Mouse (Mus musculus): ENCODE results near the gene Kansl1. TPM values are rescaled to one million over a fixed set of nuclear protein-coding genes. Genes with fewer than 3 reads are reported as not detected.

The Kansl1 gene
- total RNA-seq (2015) (62.8 and 64.0 TPM in 2 replicates), total RNA-seq (2017) (29.6 and 37.2 TPM in 2 replicates)

DNA sequence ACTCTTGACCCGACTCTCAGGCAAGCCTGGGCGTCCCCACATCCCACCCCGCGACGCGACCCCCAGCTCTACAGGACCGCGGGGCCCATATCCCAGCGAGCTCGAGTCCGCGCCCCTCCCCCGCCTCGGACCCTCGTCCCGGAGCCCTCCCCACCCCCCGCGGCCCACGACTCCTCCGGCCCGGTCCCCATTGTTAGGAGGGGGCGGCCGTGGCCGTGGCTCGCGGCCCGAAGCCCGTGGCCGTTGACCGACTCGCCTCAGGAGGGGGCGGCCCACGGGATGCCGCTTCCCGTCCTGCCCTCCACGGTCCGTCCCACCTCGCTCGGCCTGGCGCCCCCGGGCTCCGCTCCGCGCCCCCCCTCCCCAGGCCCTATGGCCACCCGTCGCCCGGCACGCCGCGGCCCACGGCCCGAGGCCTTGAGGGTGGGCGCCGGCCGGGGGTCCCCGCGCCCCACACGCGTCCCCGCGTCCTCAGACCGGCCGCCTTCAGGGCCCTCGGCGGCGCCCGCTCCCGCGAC, at the start of gene Kansl1:
TSS of gene Kansl1 (minus strand) at position 111 of the 518 bp plus-strand sequence.
- peak; percentile 27 for ATAC-seq (replicated peaks; ENCODE audit: poor library complexity)

DNA sequence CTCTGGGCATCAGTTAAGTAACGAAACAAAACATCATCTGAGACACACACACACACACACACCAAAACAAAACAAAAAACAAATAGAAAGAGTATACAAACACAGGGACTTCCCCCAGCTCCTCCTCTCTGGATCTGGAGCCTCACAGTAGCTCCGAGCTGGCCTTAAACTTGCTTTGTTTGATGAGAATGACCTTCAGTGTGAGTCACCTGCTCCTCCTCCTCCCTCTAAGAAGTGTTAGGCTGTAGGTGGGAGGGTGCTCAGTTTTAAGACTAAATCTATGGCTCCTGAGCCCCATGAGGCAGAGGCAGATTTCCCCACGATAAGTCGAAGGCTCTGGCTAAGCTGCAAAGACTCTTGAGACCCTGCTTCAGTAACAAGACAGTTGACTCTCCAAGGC, 43.8 kb upstream of the Kansl1 start:
- ATAC-seq (replicated peaks; ENCODE audit: poor library complexity) = no peak

DNA sequence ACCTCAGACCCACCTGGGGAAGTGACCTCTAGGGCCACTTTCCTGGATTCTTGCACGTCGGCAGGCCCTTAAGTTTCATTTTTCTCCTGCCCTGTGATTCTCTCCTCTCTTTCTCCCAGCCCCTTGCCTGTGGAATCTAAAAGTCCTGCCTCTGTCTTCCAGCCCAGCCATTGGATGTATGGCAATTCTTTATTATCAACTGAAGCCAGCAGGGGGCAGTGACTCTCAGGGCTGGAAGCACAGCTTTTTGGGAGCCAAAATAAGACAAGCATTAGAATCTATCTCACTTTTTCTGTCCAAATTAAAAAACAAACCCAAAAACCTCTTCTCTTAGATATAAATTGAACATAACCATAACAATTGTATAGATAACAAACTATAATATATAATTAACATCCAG, 41.9 kb upstream of the Kansl1 start:
- peak; percentile 76 for ATAC-seq (replicated peaks; ENCODE audit: poor library complexity)

DNA sequence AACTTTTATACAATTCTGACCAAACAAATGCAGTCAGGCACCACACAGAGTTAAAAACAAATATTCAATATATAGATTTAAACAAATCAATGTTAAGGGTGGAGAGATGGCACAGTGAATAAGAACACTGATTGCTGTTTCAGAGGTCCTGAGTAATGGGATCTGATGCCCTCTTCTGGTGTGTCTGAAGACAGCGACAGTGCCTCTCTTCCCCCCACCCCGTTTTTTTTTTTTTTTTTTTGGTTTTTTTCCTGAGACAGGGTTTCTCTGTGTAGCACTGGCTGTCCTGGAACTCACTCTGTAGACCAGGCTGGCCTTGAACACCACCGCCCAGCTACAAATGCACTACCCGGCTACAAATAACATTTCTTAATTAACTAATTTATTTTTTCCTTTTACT, 39.8 kb upstream of the Kansl1 start:
- ATAC-seq (replicated peaks; ENCODE audit: poor library complexity) = no peak

DNA sequence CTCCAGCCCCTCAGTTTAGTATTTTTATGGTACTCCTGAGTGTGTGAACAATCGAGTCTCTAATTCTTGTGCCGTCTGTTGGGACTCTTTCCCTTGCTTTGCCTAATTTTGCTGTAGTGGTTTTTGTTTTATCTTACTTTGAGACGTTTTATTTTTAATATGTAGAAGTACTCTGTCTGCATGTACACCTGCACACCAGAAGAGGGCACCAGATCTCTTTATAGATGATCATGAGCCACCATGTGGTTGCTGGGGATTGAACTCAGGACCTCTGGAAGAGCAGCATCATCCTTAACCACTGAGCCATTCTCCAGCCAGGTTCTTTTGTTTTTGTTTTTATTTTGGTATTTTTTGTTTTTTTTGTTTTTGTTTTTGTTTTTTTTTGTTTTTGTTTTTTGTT, 19.6 kb upstream of the Kansl1 start:
- no peak for ATAC-seq (replicated peaks; ENCODE audit: poor library complexity)

DNA sequence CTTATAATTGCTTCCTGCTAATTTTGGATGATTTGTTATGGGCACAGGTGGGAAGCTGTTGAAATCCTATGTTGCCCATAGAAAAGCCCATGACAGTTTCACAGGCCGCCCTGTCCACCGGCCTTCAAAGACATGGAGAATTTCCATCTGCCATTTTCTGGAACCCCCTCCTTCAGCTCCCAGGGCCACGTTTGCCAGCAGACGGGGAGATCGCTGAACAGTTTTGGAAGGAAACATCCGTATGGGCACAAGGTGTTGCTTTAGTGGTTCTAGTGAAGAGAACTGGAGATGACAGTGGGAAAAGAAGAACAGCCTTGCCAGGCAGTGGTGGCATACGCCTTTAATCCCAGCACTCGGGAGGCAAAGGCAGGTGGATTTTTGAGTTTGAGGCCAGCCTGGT, 13.3 kb upstream of the Kansl1 start:
- ATAC-seq (replicated peaks; ENCODE audit: poor library complexity) = no peak

DNA sequence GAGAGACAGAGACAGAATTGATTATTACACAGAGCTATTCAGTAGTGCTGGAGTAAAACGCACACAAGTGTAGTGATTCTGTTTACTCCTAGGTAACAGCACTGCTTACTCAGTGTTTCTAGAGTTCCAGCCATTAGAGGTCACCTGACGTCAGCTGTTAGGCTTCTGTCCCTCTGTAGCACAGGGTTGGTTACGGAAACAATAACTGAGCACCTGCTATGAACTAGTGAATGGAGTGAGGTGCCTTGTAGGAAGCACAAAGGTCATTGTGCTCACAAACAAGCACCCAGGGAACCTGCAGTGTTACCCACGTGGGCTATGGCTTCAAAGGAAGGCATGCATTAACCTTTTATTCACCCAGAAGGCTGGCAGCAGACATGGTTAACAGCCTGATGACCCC, 10.8 kb upstream of the Kansl1 start:
- no peak for ATAC-seq (replicated peaks; ENCODE audit: poor library complexity)

DNA sequence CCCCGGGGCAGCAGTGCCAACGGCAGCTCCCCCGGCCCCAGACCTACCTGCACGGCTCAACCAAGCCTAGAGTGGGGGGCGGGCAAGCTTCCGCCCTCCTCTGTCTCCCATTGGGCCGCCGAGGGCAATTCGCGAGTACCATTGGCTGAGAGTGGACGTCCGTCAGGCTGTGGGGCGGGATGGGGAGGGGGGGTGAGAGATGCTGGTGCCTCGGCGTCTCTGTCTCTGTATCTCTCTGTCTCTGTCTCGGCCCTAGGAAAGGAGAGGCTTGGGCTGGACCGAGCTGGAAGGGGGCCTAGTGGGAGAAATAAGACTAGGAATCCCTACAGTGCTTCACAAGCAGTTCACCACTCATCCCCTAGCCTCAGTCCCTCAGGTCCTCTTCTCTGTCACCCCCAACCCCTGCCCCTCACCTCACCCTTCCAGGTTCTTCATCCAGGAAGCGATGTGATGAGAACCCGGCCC, 742 bp upstream of the Kansl1 start:
- peak; percentile 100 for ATAC-seq (replicated peaks; ENCODE audit: poor library complexity)

DNA sequence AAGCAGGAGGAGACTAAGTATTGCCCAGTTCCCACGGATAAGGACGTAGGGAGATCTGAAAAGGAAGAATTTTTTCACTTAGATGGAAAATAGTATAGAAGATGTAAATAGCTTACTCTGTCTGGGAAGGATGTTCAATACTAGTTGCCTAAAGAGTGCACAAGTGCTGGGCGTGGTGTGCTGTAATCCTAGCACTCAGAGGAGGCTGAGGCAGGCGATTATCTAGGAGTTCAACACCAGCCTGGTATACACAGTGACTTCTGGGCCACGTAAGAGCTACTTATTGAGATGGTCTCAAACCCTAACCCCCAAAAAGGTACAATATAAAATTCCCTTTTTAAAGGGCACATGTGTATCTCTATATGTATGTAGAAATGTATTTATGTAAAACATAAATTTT, 963 bp downstream of the Kansl1 start:
- ATAC-seq (replicated peaks; ENCODE audit: poor library complexity) = 0 out of 2 replicates have a peak, but pooled peaks have one; percentile 27

DNA sequence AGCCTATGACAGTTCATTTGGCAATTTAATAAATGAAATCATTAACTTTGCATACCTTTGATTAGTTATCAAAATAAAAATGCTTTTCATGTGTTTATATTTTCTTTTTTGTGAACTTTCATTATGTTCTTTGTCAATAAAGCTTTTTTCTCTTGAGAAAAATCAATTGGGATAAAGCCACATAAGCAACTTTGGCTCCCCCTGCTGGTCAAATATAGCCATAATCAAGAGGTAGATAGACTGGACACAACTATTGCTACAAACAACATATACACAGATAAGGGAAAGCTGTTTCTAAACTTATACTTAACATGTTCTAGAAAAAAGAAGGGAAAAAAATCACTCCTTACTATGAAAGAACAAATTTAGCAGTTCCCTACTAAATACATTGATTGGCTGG, 7.1 kb downstream of the Kansl1 start:
- ATAC-seq (replicated peaks; ENCODE audit: poor library complexity) = peak; percentile 69

DNA sequence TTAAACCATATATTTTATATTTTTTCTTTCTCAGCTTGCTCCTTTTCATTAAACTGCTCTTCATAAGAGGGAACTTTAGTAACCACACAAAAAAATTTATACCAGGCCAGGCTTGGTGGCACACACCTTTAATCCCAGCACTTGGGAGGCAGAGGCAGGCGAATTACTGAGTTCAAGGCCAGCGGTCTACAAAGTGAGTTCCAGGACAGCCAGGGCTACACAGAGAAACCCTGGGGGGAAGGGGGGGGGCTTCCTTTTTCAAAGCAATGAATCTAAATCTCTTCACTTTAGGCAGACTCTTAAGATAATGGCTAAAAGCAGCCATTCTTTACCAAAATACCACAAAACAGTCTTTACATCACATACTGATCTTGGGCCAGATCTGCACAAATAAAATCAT, 9.0 kb downstream of the Kansl1 start:
- no peak for ATAC-seq (replicated peaks; ENCODE audit: poor library complexity)

DNA sequence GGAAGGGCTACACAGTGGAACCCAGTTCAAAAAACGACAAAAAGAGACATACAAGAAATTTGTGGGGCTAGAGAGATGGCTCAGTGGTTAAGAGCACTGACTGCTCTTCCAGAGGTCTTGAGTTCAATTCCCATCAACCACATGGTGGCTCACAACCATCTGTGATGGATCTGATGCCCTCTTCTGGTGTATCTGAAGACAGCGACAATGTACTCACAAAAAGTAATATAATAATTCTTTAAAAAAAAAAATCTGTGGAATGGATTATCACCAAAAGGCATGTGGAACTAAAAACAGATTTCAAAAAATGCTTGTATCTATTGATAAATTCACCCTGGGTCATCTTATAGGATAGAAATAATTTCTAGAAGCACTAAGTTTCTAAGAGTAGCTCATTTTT, 10.2 kb downstream of the Kansl1 start:
- no peak for ATAC-seq (replicated peaks; ENCODE audit: poor library complexity)

DNA sequence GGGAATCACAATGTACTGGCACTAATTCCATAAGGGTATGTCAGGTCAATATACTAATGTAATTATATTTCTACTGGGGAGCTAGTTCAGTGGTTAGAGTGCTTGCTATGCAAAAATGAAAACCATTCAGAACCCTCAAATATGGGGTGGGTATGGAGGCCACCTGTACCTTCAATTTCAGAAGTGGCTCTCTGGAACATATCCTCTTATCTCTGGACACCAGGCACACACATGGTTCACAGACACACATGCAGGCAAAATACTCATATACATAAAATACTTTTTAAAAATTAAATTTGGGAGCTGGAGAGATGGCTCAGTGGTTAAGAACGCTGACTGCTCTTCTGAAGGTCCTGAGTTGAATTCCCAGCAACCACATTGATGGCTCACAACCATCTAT, 16.0 kb downstream of the Kansl1 start:
- peak; percentile 66 for ATAC-seq (replicated peaks; ENCODE audit: poor library complexity)

DNA sequence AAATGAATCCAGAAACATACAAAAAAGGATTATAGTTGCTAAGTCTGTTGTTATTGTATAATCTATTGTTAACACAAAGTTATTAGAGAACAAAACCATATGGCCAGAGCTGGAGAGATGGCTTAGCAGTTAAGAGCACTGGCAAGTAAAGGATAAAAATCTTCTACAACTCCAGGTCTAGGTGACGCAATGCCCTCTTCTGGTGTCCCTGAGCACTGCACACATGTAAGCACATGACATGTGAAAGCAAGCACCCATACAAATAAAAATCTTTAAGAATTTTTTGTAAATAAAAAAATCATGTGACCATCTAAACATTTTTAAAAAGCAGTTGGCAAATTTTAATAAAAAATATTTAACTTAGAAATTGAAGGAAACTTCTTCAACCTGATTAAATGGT, 17.4 kb downstream of the Kansl1 start:
- peak; percentile 75 for ATAC-seq (replicated peaks; ENCODE audit: poor library complexity)

DNA sequence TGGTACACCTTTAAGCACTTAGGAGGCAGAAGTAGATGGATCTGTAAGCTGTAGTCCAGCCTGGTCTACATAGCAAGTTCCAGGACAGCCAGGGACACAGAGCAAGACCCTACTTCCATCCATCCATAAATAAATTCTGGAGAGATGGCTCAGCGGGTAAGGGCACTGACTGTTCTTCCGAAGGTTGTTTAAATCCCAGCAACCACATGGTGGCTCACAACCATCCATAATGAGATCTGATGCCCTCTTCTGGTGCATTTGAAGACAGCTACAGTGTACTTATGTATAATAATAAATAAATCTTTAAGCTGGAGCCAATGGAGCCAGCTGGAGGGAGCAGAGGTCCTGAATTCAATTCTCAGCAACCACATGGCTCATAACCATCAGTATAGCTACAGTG, 20.2 kb downstream of the Kansl1 start:
- ATAC-seq (replicated peaks; ENCODE audit: poor library complexity) = 0 out of 2 replicates have a peak, but pooled peaks have one; percentile 9

DNA sequence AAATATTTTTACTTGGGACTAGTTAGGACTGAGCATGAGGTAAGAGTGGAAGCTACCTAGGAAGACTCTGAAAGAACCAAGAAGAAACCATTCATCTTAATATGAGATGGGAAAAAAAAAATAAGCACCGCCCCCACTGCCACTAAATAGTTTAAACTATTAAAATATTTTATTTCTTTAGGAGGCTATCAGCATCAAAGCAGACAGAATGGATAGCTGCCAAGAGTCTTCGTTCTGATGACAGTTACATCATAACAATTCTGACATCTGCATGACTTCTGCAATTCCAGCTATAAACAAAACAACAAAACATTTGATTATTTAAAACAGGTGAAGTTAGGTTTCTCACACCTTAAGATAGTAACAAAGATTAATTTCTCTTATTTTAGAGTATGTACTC, 23.1 kb downstream of the Kansl1 start:
- ATAC-seq (replicated peaks; ENCODE audit: poor library complexity) = no peak

DNA sequence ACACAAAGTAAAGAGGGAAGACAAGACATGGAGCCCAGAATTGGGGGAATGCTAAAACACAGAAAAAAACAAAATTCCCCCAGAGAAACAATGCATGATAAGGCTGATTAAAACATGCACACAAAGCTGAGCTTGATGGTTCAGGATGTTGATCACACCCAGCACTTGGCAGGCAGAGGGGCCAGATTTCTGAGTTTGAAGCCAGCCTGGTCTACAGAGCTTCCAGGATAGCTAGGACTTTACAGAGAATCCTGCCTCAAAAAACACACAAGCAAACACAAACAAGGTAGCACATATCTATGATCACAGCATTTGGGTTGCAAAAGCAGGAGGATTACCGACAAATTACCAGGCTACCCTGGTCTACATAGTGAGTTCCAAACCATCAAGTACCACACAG, 23.6 kb downstream of the Kansl1 start:
- ATAC-seq (replicated peaks; ENCODE audit: poor library complexity) = no peak

DNA sequence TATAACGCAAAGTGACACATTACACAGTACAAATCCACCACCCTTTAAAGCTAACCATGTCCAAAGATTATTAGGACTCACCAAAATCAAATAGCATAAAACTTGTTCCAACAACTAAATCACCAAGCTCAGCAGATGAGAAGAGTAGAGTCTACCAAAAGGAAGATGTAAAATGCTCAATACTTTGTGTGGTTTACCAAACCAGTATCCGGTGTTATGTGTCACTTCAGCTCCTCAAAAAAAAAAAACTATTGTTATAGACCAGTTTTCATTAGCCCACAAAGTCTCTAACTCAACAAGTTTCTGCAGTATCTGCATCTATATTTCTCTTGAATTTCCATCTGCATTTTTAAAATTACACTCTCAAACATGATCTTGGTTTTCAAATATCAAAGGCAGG, 25.3 kb downstream of the Kansl1 start:
- no peak for ATAC-seq (replicated peaks; ENCODE audit: poor library complexity)

DNA sequence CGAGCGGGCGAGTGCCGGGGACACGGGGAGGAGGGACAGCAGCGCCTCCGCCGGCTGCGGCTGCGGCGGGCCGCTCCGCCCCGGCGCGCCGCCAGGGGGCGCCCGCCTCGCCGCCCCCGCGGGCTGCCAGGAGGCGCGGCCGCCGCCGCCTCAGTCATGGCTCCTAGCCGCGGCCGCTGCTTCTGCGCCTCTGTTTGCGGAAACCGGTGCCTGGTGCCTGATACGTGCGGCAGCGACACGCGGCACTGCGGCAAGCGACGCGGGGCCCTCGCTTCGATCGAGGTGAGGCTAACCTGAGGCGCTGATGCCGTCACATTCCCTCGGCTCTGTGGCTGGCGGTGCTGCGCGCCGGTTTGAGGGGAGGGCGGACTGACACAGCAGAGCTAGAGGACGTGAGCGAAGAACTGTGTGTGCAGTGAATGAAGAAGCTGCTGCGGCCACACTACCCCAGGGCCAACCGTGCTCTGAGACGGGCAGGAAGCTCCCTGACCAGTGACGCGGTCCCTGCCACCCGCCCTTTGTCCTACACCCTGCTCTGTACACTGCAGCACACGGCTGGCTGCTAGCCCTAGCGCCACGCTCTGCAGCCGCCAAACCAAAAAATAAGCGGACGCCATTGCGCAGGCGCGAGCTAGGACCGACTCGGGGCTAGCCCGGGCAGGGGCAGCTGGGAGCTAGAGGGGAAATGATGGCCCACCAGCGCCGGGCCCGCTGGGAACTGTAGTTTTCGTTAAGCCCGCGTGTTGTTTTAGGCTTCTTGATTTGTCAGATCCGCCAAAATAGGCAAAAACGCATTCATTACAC, 26.1 kb downstream of the Kansl1 start:
- ATAC-seq (replicated peaks; ENCODE audit: poor library complexity) = peak; percentile 70

DNA sequence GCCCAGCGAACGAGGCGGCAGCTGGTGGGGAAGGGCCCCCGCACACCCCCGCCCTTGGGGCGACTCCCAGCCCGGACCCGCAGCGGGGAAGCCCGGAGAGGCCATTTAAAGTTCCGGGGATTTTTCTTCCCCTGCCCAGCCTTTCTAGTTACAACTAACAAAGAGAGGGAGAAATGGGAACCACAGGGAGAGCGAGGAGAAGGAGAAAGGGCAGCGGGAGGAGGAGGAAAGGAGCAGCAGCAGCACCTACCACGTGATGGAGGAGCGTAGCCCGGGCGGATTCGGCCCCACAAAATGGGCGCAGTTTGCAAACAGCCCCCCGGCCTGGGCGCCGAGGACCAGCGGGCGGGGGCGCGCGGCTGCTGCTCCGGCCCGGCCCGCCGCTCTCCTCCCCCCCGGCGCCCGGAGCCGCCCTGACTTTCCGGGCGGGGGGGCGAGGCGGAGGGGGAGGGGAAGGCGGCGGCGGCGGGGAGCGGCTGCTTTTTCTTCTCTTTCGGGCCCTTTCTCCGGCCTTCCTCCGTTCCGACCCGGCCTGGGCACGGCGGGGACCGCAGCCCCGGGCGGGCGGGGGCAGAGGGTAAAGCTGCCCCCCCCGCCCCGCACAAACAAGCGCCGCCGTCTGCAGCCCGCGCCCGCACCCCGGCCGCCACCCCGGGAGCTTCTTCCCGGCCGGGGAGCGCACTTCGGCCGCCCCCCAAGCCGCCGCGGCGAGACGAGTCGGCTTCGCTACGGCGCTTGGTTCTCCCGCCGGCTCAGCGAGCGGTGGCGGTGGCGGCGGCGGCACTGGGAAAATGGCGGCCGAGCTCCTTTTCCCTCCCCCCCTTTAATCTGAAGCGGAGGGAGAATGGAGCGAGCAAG, 27.0 kb downstream of the Kansl1 start:
- peak; percentile 21 for ATAC-seq (replicated peaks; ENCODE audit: poor library complexity)
